Mouse (Mus musculus) frontal cortex, postnatal 10 days (tissue): Measurements from ENCODE around the gene Gm27179.
"Not testable (repeated sequence)": the region's sequence is repeated elsewhere in the genome, so short reads cannot be mapped to it uniquely, and the experiment has no call there.

Experiments used
- DNase-seq, 2 experiments: peaks; one replicate each; pipeline ENCODE4 v3.0.0; 2022; ENCODE audit warnings: low spot score in 2 of 2, mixed read lengths in 1 of 2

Gm27179 gene

DNA sequence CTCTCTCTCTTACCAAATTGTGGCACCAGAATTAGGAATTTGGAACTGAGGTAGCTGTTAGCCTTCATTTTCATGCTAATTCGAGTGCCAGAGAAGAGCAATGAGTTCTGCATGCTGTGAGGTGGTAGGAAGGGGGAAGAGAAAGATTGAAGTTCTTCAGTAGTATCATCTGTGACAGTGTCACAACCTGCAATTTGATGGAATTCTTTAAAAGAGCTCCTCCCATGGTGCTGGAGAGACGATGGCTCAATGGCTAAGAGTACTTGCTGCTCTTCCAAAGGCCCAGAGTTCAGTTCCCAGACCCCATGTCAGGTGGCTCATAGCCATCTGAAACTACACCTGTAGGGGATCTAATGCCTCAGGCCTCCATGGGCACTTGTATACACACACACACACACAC, at the start of gene Gm27179:
Gm27179 (minus strand) TSS at position 101 of the 400 bp plus-strand sequence.
- not testable (repeated sequence) for DNase-seq

DNA sequence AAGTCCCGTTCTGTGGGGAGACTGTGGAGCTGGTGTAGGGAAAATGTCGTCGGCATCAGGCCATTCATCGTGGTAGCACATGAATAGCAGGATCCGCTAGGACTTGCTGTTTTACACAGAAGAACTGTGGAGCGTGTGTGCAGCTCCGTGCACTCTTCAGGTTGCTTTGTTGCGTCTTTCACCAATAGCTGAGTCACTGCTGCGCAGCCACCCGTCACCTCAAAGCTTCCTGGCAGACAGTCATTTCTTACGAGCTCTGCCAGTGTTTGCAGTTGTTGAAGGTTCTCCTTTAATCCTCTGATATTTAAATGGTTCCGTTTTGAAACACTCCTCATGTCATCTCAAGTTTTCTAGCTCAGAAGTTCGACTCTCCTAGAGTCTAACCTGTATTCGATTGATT, 45.2 kb upstream of the Gm27179 start:
- DNase-seq = not testable (repeated sequence)

DNA sequence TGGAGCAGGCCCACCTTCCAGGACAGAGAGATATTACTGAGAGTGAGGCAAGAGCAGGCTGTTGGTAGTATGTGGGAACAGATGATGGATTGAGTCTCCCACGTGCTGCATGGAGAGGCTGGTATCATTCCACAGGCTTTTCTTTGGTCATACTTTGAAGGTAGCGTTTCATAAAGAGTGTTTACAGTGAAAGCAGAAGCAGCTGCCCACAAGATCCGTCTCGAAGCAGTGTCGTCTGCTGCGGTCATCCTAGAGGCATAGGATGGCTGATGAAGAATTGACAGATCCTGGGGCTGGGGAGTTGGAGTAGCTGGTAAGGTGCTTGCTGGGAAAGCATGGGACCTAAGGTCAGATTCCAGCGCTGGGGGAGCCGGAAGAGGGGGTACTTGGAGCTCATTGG, 44.5 kb upstream of the Gm27179 start:
- DNase-seq = not testable (repeated sequence)

DNA sequence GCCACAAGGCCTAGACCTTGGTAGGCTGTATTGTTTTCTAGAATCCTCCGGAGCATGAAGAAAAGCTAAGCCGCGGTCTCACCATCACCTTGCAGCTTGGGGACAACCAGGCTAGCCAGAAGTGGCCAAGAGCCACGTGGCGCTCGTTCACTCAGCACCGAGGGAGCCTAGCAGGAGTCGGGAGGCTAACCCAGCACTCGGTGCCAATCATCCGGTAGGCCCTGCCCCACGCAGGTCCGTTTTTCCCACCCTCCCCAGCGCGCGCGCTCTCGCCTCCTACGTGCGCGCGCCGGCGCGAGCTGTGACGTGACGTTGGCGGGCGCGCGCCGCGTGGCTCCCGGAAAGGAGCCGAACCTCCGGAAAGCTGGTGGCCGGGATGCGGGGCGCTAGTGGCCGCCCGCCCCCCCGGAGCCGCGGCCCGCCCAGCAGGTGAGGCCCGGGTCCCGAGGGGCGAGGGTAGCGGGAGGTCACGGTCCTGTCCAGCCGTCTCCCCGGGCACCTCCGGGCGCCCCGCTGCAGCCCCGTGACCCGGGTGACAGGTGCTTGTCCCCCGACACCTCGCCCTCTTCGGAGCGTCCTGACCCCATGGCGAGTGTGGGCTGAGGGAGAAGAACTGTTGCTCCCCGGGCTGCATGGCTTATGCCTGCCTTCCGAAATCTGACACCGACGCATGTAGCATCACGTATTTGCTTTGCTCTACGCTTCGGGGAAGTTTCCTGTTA, 42.9 kb upstream of the Gm27179 start, which contains the start of gene Entpd4b:
Entpd4b (plus strand) TSS at position 315 of the 722 bp plus-strand sequence.
- not testable (repeated sequence) for DNase-seq

GRCm38 (mm10) chr14:69547310-69547709, 35.0 kb upstream of the Gm27179 start:
- not testable (repeated sequence) for DNase-seq

- DNase-seq = not testable (repeated sequence)
These were observed 32.7 kb upstream of the Gm27179 start for GRCm38 (mm10) chr14:69545052-69545451.

DNA sequence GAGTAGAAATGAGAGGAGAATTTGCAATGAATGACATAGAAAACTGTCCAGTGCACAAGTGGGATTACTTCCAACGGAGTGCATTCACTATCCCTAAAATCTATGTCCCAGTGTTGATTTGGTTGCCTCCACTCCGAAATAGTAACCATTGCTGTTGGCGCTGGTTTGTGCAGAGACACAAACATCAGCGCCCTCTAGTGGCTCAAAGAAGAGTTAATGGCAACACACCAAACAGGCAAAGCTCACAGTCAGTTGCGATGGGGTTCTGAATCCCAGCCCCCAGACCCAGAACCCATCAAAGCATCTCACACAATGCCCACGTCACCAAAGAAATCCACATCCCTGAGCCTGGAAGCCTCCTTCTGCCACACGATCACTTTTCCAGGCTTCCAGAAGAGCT, 31.7 kb upstream of the Gm27179 start:
- not testable (repeated sequence) for DNase-seq

DNA sequence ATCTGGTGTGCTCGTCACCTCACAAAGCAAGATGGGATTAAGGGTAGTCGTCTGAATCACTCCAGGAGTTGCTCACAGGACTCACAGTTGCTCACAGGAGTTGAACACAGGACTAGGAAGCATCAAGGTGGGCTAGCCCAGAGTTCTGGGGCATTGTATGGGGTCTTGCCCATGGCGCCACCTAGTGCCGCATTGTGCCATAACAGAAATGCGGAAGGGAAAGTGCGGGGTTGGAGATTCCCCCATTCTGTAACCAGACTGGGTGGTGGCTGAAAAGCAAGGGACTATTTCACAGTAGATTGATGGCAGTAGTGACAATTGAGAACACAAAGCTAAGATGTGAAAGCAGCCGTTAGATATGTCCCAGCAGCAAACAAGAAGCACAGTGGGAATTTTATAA, 30.3 kb upstream of the Gm27179 start:
- not testable (repeated sequence) for DNase-seq

DNA sequence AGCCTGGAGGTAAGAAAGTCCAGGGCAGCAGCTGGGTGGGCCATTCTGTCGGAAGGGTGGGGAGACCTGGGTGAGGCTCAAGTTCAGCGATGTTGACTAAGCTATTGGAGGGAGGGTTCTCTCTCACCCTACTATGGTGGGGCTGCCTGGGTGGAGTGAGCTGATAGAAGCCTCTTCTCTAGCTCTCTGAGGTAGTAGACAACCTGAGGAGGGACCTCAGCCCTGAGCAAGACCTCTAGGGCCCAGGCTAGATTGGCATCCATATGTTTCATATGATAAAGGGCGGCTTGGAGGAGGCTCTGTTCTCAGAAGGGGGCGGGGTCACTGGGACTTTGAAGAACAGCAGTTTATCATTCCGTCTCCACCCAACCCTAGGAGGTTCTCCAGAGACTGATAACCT, 27.8 kb upstream of the Gm27179 start:
- DNase-seq = not testable (repeated sequence)

DNA sequence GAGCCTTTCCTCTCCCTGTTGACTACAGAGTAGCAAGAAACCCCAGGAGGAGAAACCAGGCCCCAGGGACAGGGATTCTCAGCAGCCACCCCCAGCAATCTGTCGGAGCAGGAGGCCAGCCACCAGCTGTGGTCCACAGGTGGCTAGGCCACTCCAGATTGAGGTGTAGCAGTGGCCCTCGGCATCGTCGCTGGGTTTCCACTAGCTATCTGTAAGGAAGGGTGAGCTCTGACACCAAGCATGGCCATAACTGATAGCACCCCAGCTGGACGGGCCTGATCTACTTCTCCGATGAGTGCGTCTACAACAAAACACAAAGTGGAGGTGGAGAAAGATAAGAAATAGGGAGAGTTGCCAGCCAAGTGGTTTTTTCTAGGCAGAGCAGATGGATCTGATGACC, 24.2 kb upstream of the Gm27179 start:
- not testable (repeated sequence) for DNase-seq

DNA sequence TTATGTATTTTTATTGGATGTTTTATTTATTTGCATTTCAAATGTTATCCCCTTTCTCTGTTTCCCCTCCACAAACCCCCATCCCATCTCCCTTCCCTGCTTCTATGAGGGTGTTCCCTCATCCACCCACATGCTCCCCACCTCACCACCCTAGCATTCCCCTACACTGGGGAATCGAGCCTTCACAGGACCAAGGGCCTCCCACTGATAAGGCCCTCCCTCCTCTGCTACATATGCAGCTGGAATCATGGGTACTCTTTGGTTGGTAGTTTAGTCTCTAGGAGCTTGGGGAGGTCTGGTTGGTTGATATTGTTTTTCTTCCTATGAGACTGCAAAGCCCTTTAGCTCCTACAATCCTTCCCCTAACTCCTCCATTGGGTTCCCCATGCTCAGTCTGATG, 13.9 kb upstream of the Gm27179 start:
- DNase-seq = not testable (repeated sequence)

DNA sequence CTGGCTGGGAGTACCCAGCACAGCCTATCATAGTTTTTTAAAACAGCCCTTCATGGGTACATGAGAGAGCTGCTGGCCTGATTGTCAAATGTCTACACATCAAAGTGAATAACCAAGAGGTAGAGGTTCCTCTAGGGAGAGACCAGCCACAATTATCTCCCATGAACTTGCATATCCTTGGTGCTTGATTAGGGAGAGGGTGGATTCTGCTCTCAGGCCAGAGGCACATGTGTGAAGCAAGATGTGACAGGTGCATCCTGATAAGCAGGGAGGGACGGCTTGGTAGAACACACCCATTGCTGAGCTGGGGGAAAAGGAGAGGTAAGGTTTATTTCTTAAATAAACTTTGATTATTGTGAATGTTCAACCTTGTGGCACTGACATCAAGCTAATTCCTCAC, 10.7 kb upstream of the Gm27179 start:
- not testable (repeated sequence) for DNase-seq

- DNase-seq = not testable (repeated sequence)
These were observed 8.5 kb upstream of the Gm27179 start for GRCm38 (mm10) chr14:69520810-69521209.

- DNase-seq = not testable (repeated sequence)
These were observed 5.3 kb downstream of the Gm27179 start for GRCm38 (mm10) chr14:69507000-69507399.

DNA sequence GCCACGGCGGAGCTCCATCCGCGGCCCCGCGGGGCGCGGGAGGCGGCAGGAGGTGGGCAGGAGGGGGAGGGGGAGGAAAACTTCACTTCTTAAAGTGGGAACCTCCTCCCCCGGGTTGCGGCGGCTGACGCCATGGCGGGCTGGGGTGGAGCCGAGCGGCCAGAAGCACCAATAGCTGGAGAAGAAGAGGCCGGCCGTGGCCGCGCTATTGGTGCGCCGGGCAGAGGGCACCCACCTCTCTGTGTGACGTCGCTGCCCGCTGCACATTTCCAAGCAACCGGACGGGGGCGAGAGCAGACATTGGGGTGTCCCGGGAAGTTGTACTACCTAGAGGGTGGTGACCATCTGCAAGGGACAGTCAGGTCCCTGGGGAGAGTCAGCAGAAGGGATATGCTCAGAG, 9.2 kb downstream of the Gm27179 start, which contains the start of gene Gm16867:
Gm16867 (minus strand) TSS at position 189 of the 400 bp plus-strand sequence.
- not testable (repeated sequence) for DNase-seq

GRCm38 (mm10) chr14:69502440-69503150, 9.8 kb downstream of the Gm27179 start:
- not testable (repeated sequence) for DNase-seq

- not testable (repeated sequence) for DNase-seq
These were observed 16.1 kb downstream of the Gm27179 start for GRCm38 (mm10) chr14:69496259-69496658.

GRCm38 (mm10) chr14:69494946-69495345, 17.4 kb downstream of the Gm27179 start:
- DNase-seq = not testable (repeated sequence)

DNA sequence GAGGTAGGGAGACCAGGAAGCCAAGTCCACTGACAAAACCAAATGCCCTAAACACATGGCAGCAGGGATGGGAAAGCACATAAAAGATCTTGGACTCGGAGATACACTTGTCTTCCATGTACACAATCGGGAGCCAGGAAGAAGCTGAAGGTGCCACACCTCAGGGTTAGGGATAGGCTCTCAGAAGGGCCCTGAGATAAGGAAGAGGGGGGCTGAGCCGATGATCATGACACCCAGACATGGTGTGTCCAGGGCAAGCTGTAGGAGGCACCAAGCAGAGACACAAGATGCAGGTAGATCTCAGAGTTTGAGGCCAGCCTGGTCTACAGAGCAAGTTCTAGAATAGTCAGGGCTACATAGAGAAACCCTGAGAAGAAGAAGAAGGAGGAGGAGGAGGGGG, 17.8 kb downstream of the Gm27179 start:
- not testable (repeated sequence) for DNase-seq

GRCm38 (mm10) chr14:69488001-69488400, 24.3 kb downstream of the Gm27179 start:
- DNase-seq = not testable (repeated sequence)

GRCm38 (mm10) chr14:69485466-69486135, 26.7 kb downstream of the Gm27179 start:
- DNase-seq = not testable (repeated sequence)
